Comparison of ENCODE assay signal across 17 mouse cellular contexts in genomic region chr6:28847616-28848015, GRCm38 (mm10). TPM values are rescaled to one million over a fixed set of nuclear protein-coding genes. Genes with fewer than 3 reads are reported as not detected.
DNase-seq lines count a peak whose midpoint lies in the region; ATAC-seq and TF ChIP-seq lines count a peak whose summit lies in the region.
"Had no signal": no experiment of that assay in that cellular context is flagged by ENCODE, and none has a peak within 500 bp of the region (broad histone marks: within the 10 kb centered on the region; RNA-seq: fewer than 3 reads in every experiment).

No protein-coding gene starts in this region.

- no peaks in the 10 kb centered on the region for H3K9me3 ChIP-seq in heart, postnatal 0 days (replicated peaks; ENCODE audit: control insufficient read depth, low read length)
- H3K9me3 ChIP-seq in limb, embryonic 10.5 days (replicated peaks), result no peaks in the 10 kb centered on the region
- no peaks in the 10 kb centered on the region for H3K9me3 ChIP-seq in intestine, postnatal 0 days (ENCODE audit: control insufficient read depth)
- H3K9me3 ChIP-seq: midbrain, embryonic 15.5 days had no signal

- peaks cover 19% of the 10 kb centered on the region for H3K4me1 ChIP-seq in heart, postnatal 0 days (ENCODE audit: control insufficient read depth, insufficient read depth)
- peaks cover 42% of the 10 kb centered on the region for H3K4me1 ChIP-seq in limb, embryonic 10.5 days
- H3K4me1 ChIP-seq in intestine, postnatal 0 days (replicated peaks; ENCODE audit: control insufficient read depth, insufficient read depth, low read length), result no peaks in the 10 kb centered on the region

- 0 out of 2 replicates have a peak, but pooled peaks have one; percentile 30 for ATAC-seq in heart, postnatal 0 days (ENCODE audit: insufficient read depth, low read depth)
- no peak for ATAC-seq in megakaryocyte progenitor cell, adult 5-6 weeks (replicated peaks; ENCODE audit: poor library complexity)
- ATAC-seq in intestine, postnatal 0 days, result no peak
- ATAC-seq: intestine, embryonic 16.5 days; midbrain, embryonic 15.5 days had no signal

- H3K4me2 ChIP-seq in heart, postnatal 0 days (ENCODE audit: low read depth, low read length), result no peak overlapping the region
- H3K4me2 ChIP-seq in intestine, postnatal 0 days (replicated peaks; ENCODE audit: low read depth), result no peak overlapping the region
- H3K4me2 ChIP-seq: hindbrain, embryonic 14.5 days; lung, embryonic 14.5 days; midbrain, embryonic 15.5 days had no signal

- no peak for TF ChIP-seq EP300 in heart, postnatal 0 days (IDR thresholded peaks at IDR 0.05; ENCODE audit: low read depth)

- no peak overlapping the region for H3K4me3 ChIP-seq in heart, postnatal 0 days (ENCODE audit: low read depth, low read length)
- H3K4me3 ChIP-seq in limb, embryonic 10.5 days, result no peak overlapping the region
- no peak overlapping the region for H3K4me3 ChIP-seq in intestine, postnatal 0 days (ENCODE audit: low read depth, low read length)
- H3K4me3 ChIP-seq: midbrain, embryonic 15.5 days had no signal

- WGBS in heart, postnatal 0 days, result 36% methylated on average over 6 of the region's 6 CpGs
- WGBS in limb, embryonic 10.5 days, result 48% methylated on average over 6 of the region's 6 CpGs
- WGBS in intestine, postnatal 0 days, result 74% methylated on average over 6 of the region's 6 CpGs

- TF ChIP-seq CTCF in heart, postnatal 0 days (IDR thresholded peaks at IDR 0.05; ENCODE audit: low read depth), result no peak
- no peak for TF ChIP-seq CTCF in intestine, postnatal 0 days (IDR thresholded peaks at IDR 0.05; ENCODE audit: low read depth)

- no peak overlapping the region for H3K9ac ChIP-seq in heart, postnatal 0 days (replicated peaks; ENCODE audit: low read depth, low read length)
- H3K9ac ChIP-seq in intestine, postnatal 0 days (ENCODE audit: low read depth, low read length), result no peak overlapping the region
- H3K9ac ChIP-seq: hindbrain, embryonic 14.5 days; lung, embryonic 14.5 days; midbrain, embryonic 15.5 days had no signal

- H3K36me3 ChIP-seq in heart, postnatal 0 days (replicated peaks; ENCODE audit: control insufficient read depth, insufficient read depth, low read length), result no peaks in the 10 kb centered on the region
- H3K36me3 ChIP-seq in limb, embryonic 10.5 days, result no peaks in the 10 kb centered on the region
- H3K36me3 ChIP-seq in intestine, postnatal 0 days (ENCODE audit: control insufficient read depth, insufficient read depth), result no peaks in the 10 kb centered on the region; the same call in 1 of the 2 replicates
- H3K36me3 ChIP-seq: midbrain, embryonic 15.5 days had no signal

- no peaks in the 10 kb centered on the region for H3K27me3 ChIP-seq in heart, postnatal 0 days (ENCODE audit: control insufficient read depth, insufficient read depth, low read length)
- H3K27me3 ChIP-seq in limb, embryonic 10.5 days (ENCODE audit: low read depth, poor library complexity, severe bottlenecking), result peaks cover 7% of the 10 kb centered on the region; the same call in 1 of the 2 replicates
- H3K27me3 ChIP-seq in intestine, postnatal 0 days (replicated peaks; ENCODE audit: control insufficient read depth, insufficient read depth, low read length), result no peaks in the 10 kb centered on the region
- H3K27me3 ChIP-seq: CH12.LX; midbrain, embryonic 15.5 days had no signal

- no peak overlapping the region for H3K27ac ChIP-seq in heart, postnatal 0 days (ENCODE audit: low read depth)
- H3K27ac ChIP-seq in limb, embryonic 10.5 days, result peak overlapping the region; percentile 72
- no peak overlapping the region for H3K27ac ChIP-seq in intestine, postnatal 0 days (ENCODE audit: low read depth, low read length)
- H3K27ac ChIP-seq: hindbrain, embryonic 14.5 days; macrophage; midbrain, embryonic 15.5 days had no signal

- DNase-seq in adrenal gland, postnatal 10 days, result peak; percentile 30
- no peak for DNase-seq in adrenal gland, postnatal 14 days
- no peak for DNase-seq in heart, postnatal 0 days (ENCODE audit: low spot score)
- no peak for DNase-seq in heart, postnatal 4 days
- peak; percentile 59 for DNase-seq in 3T3-L1 (ENCODE audit: low read depth, low spot score)
- no peak for DNase-seq in limb, embryonic 10.5 days (ENCODE audit: low spot score)
- DNase-seq: cerebellum, postnatal 10 days; embryo, embryonic 11 days; lung, embryonic 14.5 days; thymus, adult 2 months had no signal

RNA-seq across cellular contexts. Expression of gene Lrrc4, which starts 16.1 kb away (rescaled TPM):
- 1 to 10 TPM; 5.2 to 5.9 TPM for total RNA-seq in adrenal gland, postnatal 10 days (2021)
- total RNA-seq in adrenal gland, postnatal 14 days (2021), result 6.0 and 6.7 TPM in 2 replicates
- total RNA-seq in heart, postnatal 0 days (2014; rRNA removed; ENCODE audit: low replicate concordance), result 0.81 and 1.8 TPM in 2 replicates
- polyA plus RNA-seq in heart, postnatal 0 days (2015; fragmentation: Nextera tagmentation; extraction: Ambion mirVana), result 0.05 and 0.12 TPM in 2 replicates
- 1 to 10 TPM; 1.2 to 1.6 TPM for total RNA-seq in heart, postnatal 4 days (2021)
- 0.16 and 0.36 TPM in 2 replicates for polyA plus RNA-seq in limb, embryonic 10.5 days (2016; fragmentation: Nextera tagmentation; extraction: Ambion mirVana)
- not detected in 2 replicates for total RNA-seq in megakaryocyte progenitor cell, adult 5-6 weeks (2015)
- 0.61 TPM in 1 of 2 replicates, not detected in the other for total RNA-seq in megakaryocyte progenitor cell, adult 5-6 weeks (2017)
- 2.8 and 3.2 TPM in 2 replicates for polyA plus RNA-seq in intestine, postnatal 0 days (2015; fragmentation: Nextera tagmentation; extraction: Ambion mirVana)

Comparison
In these comparisons a context has a peak if more than half of its experiments do, and no peak if none do; other contexts are left out.
1. DNase-seq: peak in adrenal gland, postnatal 10 days (single experiment) and 3T3-L1 (single experiment); none in adrenal gland, postnatal 14 days (single experiment), heart, postnatal 0 days (single experiment), heart, postnatal 4 days (single experiment) and limb, embryonic 10.5 days (single experiment).